Comparison of ENCODE assay signal across 8 mouse cellular contexts in the genomic region with DNA sequence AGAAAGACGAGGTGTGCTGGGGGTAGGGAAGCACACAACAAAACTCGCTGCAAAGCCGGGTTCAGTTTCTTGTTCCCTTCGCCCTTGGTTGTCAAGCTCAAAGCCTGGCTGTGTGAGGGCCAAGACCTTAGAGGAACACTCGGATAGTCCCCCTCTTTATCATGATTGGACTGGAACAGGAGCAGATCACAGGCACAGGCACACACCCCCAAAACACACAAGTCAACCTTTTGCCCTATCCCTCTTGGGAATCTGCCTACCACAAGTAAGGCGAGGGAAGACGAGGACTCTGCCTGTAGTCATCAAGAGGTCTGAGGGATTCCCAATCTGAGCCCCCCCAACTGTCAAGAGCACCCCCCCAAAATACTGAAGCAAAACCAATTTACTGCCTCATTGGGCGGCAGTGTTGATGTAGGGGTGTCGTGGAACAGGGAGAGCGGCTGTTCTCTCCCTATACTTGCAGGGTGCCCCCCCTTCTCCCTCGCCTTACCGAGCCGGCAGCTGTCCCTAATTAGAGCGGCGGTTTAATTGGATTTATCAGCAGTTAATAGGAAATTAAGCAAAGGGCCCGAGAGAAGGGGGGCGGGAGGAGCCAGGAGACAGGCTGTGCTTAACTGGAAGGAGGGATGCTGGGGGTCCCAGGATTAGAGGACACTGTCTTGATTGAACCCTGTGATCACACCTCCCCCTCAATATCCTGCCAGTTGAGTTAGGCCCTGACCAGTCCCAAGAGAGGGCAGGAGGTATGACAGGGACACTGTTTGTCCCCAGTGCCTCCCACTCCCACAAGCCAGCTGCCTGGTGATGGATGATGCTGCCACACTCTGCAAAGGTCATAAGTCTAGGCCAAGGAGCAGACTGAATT. TPM values are rescaled to one million over a fixed set of nuclear protein-coding genes. Genes with fewer than 3 reads are reported as not detected.
DNase-seq lines count a peak whose midpoint lies in the region; ATAC-seq lines count a peak whose summit lies in the region.

No protein-coding gene starts in this region.

- ATAC-seq in heart, embryonic 13.5 days (ENCODE audit: extremely low read depth, insufficient number of reproducible peaks, low FRiP score, low TSS enrichment) = no peak
- peak; percentile 28 for ATAC-seq in forebrain, embryonic 13.5 days
- no peak for ATAC-seq in midbrain, embryonic 11.5 days (ENCODE audit: low FRiP score)
- ATAC-seq in granulocyte monocyte progenitor cell, adult 5-6 weeks (replicated peaks; ENCODE audit: poor library complexity, severe bottlenecking) = no peak

- peak overlapping the region; percentile 55; the same call in 1 of the 2 replicates for H3K4me3 ChIP-seq in heart, embryonic 13.5 days
- H3K4me3 ChIP-seq in forebrain, embryonic 13.5 days = peak overlapping the region; percentile 38
- peak overlapping the region; percentile 40 for H3K4me3 ChIP-seq in midbrain, embryonic 11.5 days (ENCODE audit: low read depth, low read length)

- DNase-seq in heart, postnatal 10 days = no peak
- DNase-seq in MN1 (ENCODE audit: low spot score) (peak; percentile 63), adipocyte (ENCODE audit: low spot score) (no peak)
- DNase-seq in midbrain, embryonic 11.5 days (ENCODE audit: low spot score, missing footprints) = peak; percentile 89
- no peak for DNase-seq in B cell, adult 2 months

- H3K36me3 ChIP-seq in heart, embryonic 13.5 days = peaks cover 10% of the 10 kb centered on the region; the same call in 1 of the 2 replicates
- H3K36me3 ChIP-seq in forebrain, embryonic 13.5 days (ENCODE audit: poor library complexity, severe bottlenecking) = no peaks in the 10 kb centered on the region
- no peaks in the 10 kb centered on the region for H3K36me3 ChIP-seq in midbrain, embryonic 11.5 days (ENCODE audit: control insufficient read depth, insufficient read depth, low read length)

- peak overlapping the region; percentile 84; the same call in 1 of the 2 replicates for H3K4me2 ChIP-seq in heart, embryonic 13.5 days
- peak overlapping the region; percentile 89 for H3K4me2 ChIP-seq in forebrain, embryonic 13.5 days
- peak overlapping the region; percentile 66 for H3K4me2 ChIP-seq in midbrain, embryonic 11.5 days

- H3K27ac ChIP-seq in heart, embryonic 13.5 days (replicated peaks) = no peak overlapping the region
- H3K27ac ChIP-seq in forebrain, embryonic 13.5 days = peak overlapping the region; percentile 98
- H3K27ac ChIP-seq in midbrain, embryonic 11.5 days (ENCODE audit: low read depth, low read length) = peak overlapping the region; percentile 48

- peaks cover 94% of the 10 kb centered on the region for H3K27me3 ChIP-seq in heart, embryonic 13.5 days (replicated peaks)
- H3K27me3 ChIP-seq in forebrain, embryonic 13.5 days = peaks cover 29% of the 10 kb centered on the region
- H3K27me3 ChIP-seq in midbrain, embryonic 11.5 days (ENCODE audit: control insufficient read depth, insufficient read depth, low read length) = peaks cover 58% of the 10 kb centered on the region

- no peaks in the 10 kb centered on the region for H3K9me3 ChIP-seq in heart, embryonic 13.5 days
- no peaks in the 10 kb centered on the region for H3K9me3 ChIP-seq in forebrain, embryonic 13.5 days (replicated peaks)
- no peaks in the 10 kb centered on the region for H3K9me3 ChIP-seq in midbrain, embryonic 11.5 days (ENCODE audit: control insufficient read depth, low read length)

- peaks cover 62% of the 10 kb centered on the region for H3K4me1 ChIP-seq in heart, embryonic 13.5 days
- peaks cover 69% of the 10 kb centered on the region for H3K4me1 ChIP-seq in forebrain, embryonic 13.5 days
- peaks cover 53% of the 10 kb centered on the region for H3K4me1 ChIP-seq in midbrain, embryonic 11.5 days (ENCODE audit: control insufficient read depth, insufficient read depth, low read length)

- H3K9ac ChIP-seq in heart, embryonic 13.5 days = no peak overlapping the region; the same call in 1 of the 2 replicates
- H3K9ac ChIP-seq in forebrain, embryonic 13.5 days = peak overlapping the region; percentile 59
- H3K9ac ChIP-seq in midbrain, embryonic 11.5 days (ENCODE audit: low read length) = 0 out of 2 replicates have a peak overlapping the region, but pooled peaks have one; percentile 4

- WGBS in heart, embryonic 13.5 days = 9% methylated on average over 17 of the region's 17 CpGs
- WGBS in forebrain, embryonic 13.5 days = under 1% methylated on average over 17 of the region's 17 CpGs
- 4% methylated on average over 17 of the region's 17 CpGs for WGBS in midbrain, embryonic 11.5 days

- intact Hi-C loops in heart, postnatal 10 days (cut with DNase I) = no loop called here

RNA-seq across cellular contexts. Expression of a gene that starts 4.7 kb away (rescaled TPM):
- 14.2 and 18.1 TPM in 2 replicates for polyA plus RNA-seq in heart, embryonic 13.5 days (2015; fragmentation: Nextera tagmentation; extraction: Ambion mirVana)
- 10 to 100 TPM; 44.5 to 54.0 TPM for total RNA-seq in heart, postnatal 10 days (2021)
- polyA plus RNA-seq in forebrain, embryonic 13.5 days (2015; fragmentation: Nextera tagmentation; extraction: Ambion mirVana) = 11.9 and 12.8 TPM in 2 replicates
- polyA plus RNA-seq in midbrain, embryonic 11.5 days (2014; fragmentation: Nextera tagmentation; extraction: Ambion mirVana) = 3.6 and 5.7 TPM in 2 replicates
- total RNA-seq in granulocyte monocyte progenitor cell, adult 5-6 weeks (2014; fragmentation: Nextera tagmentation) = 1.2 TPM in 1 of 2 replicates, not detected in the other
- total RNA-seq in granulocyte monocyte progenitor cell, adult 5-6 weeks (2017) = not detected in 2 replicates

RNA-seq across cellular contexts. Expression of a gene that starts 8.6 kb away (rescaled TPM):
- polyA plus RNA-seq in heart, embryonic 13.5 days (2015; fragmentation: Nextera tagmentation; extraction: Ambion mirVana) = 0.76 and 1.0 TPM in 2 replicates
- total RNA-seq in heart, postnatal 10 days (2021) = 1 to 10 TPM; 1.1 to 1.7 TPM
- 1.0 and 1.1 TPM in 2 replicates for polyA plus RNA-seq in forebrain, embryonic 13.5 days (2015; fragmentation: Nextera tagmentation; extraction: Ambion mirVana)
- polyA plus RNA-seq in midbrain, embryonic 11.5 days (2014; fragmentation: Nextera tagmentation; extraction: Ambion mirVana) = 0.10 and 0.14 TPM in 2 replicates
- total RNA-seq in granulocyte monocyte progenitor cell, adult 5-6 weeks (2014; fragmentation: Nextera tagmentation) = 0.90 TPM in 1 of 2 replicates, not detected in the other
- 0.13 and 0.26 TPM in 2 replicates for total RNA-seq in granulocyte monocyte progenitor cell, adult 5-6 weeks (2017)

RNA-seq across cellular contexts. Expression of a gene that starts 12.2 kb away (rescaled TPM):
- 78.3 and 84.5 TPM in 2 replicates for polyA plus RNA-seq in heart, embryonic 13.5 days (2015; fragmentation: Nextera tagmentation; extraction: Ambion mirVana)
- total RNA-seq in heart, postnatal 10 days (2021) = 10 to 100 TPM; 41.3 to 41.7 TPM
- 89.6 and 91.5 TPM in 2 replicates for polyA plus RNA-seq in forebrain, embryonic 13.5 days (2015; fragmentation: Nextera tagmentation; extraction: Ambion mirVana)
- polyA plus RNA-seq in midbrain, embryonic 11.5 days (2014; fragmentation: Nextera tagmentation; extraction: Ambion mirVana) = 68.8 and 74.8 TPM in 2 replicates
- total RNA-seq in granulocyte monocyte progenitor cell, adult 5-6 weeks (2014; fragmentation: Nextera tagmentation) = 126 and 187 TPM in 2 replicates
- total RNA-seq in granulocyte monocyte progenitor cell, adult 5-6 weeks (2017) = 102 and 103 TPM in 2 replicates

RNA-seq across cellular contexts. Expression of a gene that starts 24.3 kb away (rescaled TPM):
- polyA plus RNA-seq in heart, embryonic 13.5 days (2015; fragmentation: Nextera tagmentation; extraction: Ambion mirVana) = 0.62 TPM in 2 replicates
- 1 to 10 TPM; 1.3 to 1.8 TPM for total RNA-seq in heart, postnatal 10 days (2021)
- 36.8 and 50.7 TPM in 2 replicates for polyA plus RNA-seq in forebrain, embryonic 13.5 days (2015; fragmentation: Nextera tagmentation; extraction: Ambion mirVana)
- polyA plus RNA-seq in midbrain, embryonic 11.5 days (2014; fragmentation: Nextera tagmentation; extraction: Ambion mirVana) = 19.5 and 23.6 TPM in 2 replicates
- total RNA-seq in granulocyte monocyte progenitor cell, adult 5-6 weeks (2014; fragmentation: Nextera tagmentation) = not detected in 2 replicates
- not detected in 2 replicates for total RNA-seq in granulocyte monocyte progenitor cell, adult 5-6 weeks (2017)

Comparison
In these comparisons a context has a peak if more than half of its experiments do, and no peak if none do; other contexts are left out.
1. DNase-seq: peak in MN1 (single experiment) and midbrain, embryonic 11.5 days (single experiment); none in heart, postnatal 10 days (0 of 2), adipocyte (single experiment) and B cell, adult 2 months (0 of 2).
2. Peak in every context shown above with its lines, with median percentiles within 50 percentile points of each other: H3K4me2 ChIP-seq and H3K4me3 ChIP-seq.